Mouse (Mus musculus) heart, postnatal 0 days (tissue): Measurements from ENCODE around the gene Syce3.

ENCODE experiments used
- CTCF ChIP-seq: IDR thresholded peaks from 2 replicates; pipeline ENCODE4 v1.5.1; 2016; ENCODE audit warnings: antibody characterized with exemption, control low read depth, low read depth
- EP300 ChIP-seq: IDR thresholded peaks from 2 replicates; pipeline ENCODE4 v1.6.1; 2016; ENCODE audit warnings: antibody characterized with exemption, low read depth

DNA sequence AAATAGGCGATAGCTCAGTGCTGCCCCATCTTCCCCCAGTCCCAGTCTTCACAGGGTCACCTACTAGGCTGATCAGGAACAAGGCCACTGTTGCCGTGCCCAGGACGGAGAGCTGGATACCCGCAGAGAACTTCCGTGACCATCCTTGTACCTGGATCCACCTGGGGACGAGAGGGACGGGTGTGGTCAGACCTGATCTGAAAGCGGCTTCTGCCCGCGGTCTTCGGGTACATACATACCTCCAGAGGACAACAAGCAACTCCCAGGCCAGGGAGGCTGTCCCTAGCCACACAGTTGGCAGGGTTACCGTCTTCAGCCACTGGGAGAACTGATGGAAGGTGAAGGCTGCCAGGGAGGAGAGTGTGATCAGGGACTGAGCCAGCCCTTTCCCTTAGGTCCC, 57.5 kb downstream of the Syce3 start:
- TF ChIP-seq EP300 (no peak), CTCF (no peak)
